Mouse (Mus musculus) kidney, postnatal 14 days (tissue): ENCODE measurements around the gene Rfx2.

ENCODE experiments used
- DNase-seq: peaks from one replicate; pipeline ENCODE4 v3.0.0; 2022; ENCODE audit warnings: mixed read lengths

Gene Rfx2

DNA sequence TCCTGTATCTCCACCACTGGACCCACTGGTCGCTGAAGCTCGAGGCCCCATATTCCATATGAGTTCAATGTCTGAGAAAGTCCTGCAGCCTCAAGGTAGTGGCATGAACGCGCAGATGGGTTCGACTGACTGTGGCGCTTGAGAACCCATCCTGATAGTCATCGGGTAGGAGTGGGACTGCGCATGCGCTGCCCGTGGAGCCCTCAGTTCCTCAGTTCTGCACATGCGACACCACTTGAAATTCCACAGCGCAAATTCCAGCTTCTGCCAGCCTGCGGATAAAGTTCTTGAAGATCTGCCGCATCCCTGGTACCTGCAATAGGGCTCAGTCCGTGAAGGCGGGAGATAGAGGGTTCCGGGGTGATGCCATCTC lies 90.0 kb downstream of the Rfx2 start:
- DNase-seq, result no peak

- no peak for DNase-seq
Measured at GRCm38 (mm10) chr17:56740118-56740787, 90.6 kb downstream of the Rfx2 start.

DNA sequence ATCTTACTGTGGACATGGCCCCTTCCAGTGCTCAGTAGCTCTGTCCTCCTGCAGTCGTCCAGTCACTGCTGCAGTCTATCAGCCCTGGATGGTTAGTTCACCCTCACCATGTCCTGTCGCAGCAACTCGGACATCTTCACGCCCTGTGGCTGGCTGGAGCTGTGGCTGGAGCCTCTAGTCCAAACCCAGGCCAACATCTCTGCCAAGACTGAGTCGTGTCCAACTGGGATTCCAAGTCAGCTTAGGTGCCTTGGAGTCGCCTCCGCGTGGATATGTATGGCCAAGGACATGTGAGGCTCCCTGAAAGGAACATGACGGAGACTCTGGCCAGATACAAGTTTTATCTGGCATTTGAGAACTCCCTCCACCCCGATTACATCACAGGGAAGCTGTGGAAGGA lies 92.6 kb downstream of the Rfx2 start:
- DNase-seq, result no peak

DNA sequence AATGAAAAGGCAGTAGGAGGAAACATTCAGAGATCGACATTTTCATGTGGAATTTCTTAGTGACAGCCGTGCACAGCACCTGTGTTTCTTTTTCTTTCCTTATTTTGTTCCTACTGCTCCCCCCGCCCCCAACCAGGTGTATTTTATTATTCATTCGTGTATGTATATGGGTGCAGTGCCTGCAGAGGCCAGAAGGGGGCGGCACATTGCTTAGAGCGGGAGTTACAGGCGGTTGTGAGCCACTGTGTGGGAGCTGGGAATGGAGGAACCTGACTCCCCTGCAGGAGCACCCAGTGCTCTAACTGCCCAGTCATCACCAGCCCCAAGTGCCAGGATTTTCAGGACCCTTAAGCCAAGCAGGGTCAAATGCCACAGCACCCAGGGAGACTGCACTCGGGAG lies 94.3 kb downstream of the Rfx2 start:
- no peak for DNase-seq

- DNase-seq, result no peak
Measured at GRCm38 (mm10) chr17:56729656-56730055, 101.2 kb downstream of the Rfx2 start.

GRCm38 (mm10) chr17:56729151-56729550 lies 101.7 kb downstream of the Rfx2 start:
- peak; percentile 50 for DNase-seq

GRCm38 (mm10) chr17:56728117-56728516 lies 102.7 kb downstream of the Rfx2 start:
- peak; percentile 38 for DNase-seq

GRCm38 (mm10) chr17:56727659-56728058 lies 103.2 kb downstream of the Rfx2 start:
- no peak for DNase-seq

- DNase-seq, result no peak
Measured at GRCm38 (mm10) chr17:56727029-56727649, 103.7 kb downstream of the Rfx2 start.
